ENCODE assay signal across 8 mouse cellular contexts in genomic region chr14:87417691-87418070, GRCm38 (mm10). TPM values are rescaled to one million over a fixed set of nuclear protein-coding genes. Genes with fewer than 3 reads are reported as not detected.
DNase-seq lines count a peak whose midpoint lies in the region; ATAC-seq and TF ChIP-seq lines count a peak whose summit lies in the region.

No protein-coding gene starts in this region.

- 0% methylated on average over 3 of the region's 3 CpGs for WGBS in kidney, postnatal 0 days
- 3% methylated on average over 3 of the region's 3 CpGs for WGBS in bone marrow, adult 2 months
- whole genome bisulfite sequencing in hindbrain, embryonic 15.5 days = 0% methylated on average over 3 of the region's 3 CpGs
- WGBS in midbrain, embryonic 16.5 days = 2% methylated on average over 3 of the region's 3 CpGs

- H3K9me3 ChIP-seq in kidney, postnatal 0 days (replicated peaks; ENCODE audit: low read length) = no peaks in the 10 kb centered on the region
- no peaks in the 10 kb centered on the region for H3K9me3 ChIP-seq in hindbrain, embryonic 15.5 days
- no peaks in the 10 kb centered on the region for H3K9me3 ChIP-seq in midbrain, embryonic 16.5 days (replicated peaks; ENCODE audit: control insufficient read depth, low read length, poor library complexity, severe bottlenecking)

- H3K4me2 ChIP-seq in kidney, postnatal 0 days (ENCODE audit: low read length) = peak overlapping the region; percentile 93
- peak overlapping the region; percentile 81 for H3K4me2 ChIP-seq in hindbrain, embryonic 15.5 days
- H3K4me2 ChIP-seq in midbrain, embryonic 16.5 days (ENCODE audit: low read length) = peak overlapping the region; percentile 67

- H3K4me3 ChIP-seq in kidney, postnatal 0 days (replicated peaks; ENCODE audit: low read depth, low read length) = peak overlapping the region; percentile 89
- H3K4me3 ChIP-seq in bone marrow, adult 2 months (replicated peaks; ENCODE audit: control insufficient read depth, low read depth, low read length) = peak overlapping the region; percentile 88
- H3K4me3 ChIP-seq in hindbrain, embryonic 15.5 days = peak overlapping the region; percentile 81
- H3K4me3 ChIP-seq in midbrain, embryonic 16.5 days (ENCODE audit: low read depth, low read length) = peak overlapping the region; percentile 69

- peak overlapping the region; percentile 100 for H3K27ac ChIP-seq in kidney, postnatal 0 days
- peak overlapping the region; percentile 96; the same call in 1 of the 2 replicates for H3K27ac ChIP-seq in bone marrow, adult 2 months (ENCODE audit: control insufficient read depth, insufficient read depth, low read depth, low read length, poor library complexity)
- peak overlapping the region; percentile 96 for H3K27ac ChIP-seq in hindbrain, embryonic 15.5 days (replicated peaks)
- peak overlapping the region; percentile 98 for H3K27ac ChIP-seq in midbrain, embryonic 16.5 days (ENCODE audit: low read length)

- peak overlapping the region; percentile 97 for H3K9ac ChIP-seq in kidney, postnatal 0 days (ENCODE audit: low read depth, low read length)
- H3K9ac ChIP-seq in hindbrain, embryonic 15.5 days = peak overlapping the region; percentile 82
- H3K9ac ChIP-seq in midbrain, embryonic 16.5 days (ENCODE audit: low read depth, low read length) = peak overlapping the region; percentile 82

- no peaks in the 10 kb centered on the region for H3K36me3 ChIP-seq in kidney, postnatal 0 days (ENCODE audit: insufficient read depth, low read length)
- H3K36me3 ChIP-seq in hindbrain, embryonic 15.5 days = no peaks in the 10 kb centered on the region
- H3K36me3 ChIP-seq in midbrain, embryonic 16.5 days (ENCODE audit: control insufficient read depth, insufficient read depth, low read length) = no peaks in the 10 kb centered on the region

- H3K27me3 ChIP-seq in kidney, postnatal 0 days (ENCODE audit: insufficient read depth, low read length) = no peaks in the 10 kb centered on the region
- no peaks in the 10 kb centered on the region for H3K27me3 ChIP-seq in hindbrain, embryonic 15.5 days
- H3K27me3 ChIP-seq in midbrain, embryonic 16.5 days (ENCODE audit: control insufficient read depth, insufficient read depth, low read depth, low read length) = no peaks in the 10 kb centered on the region

- no peak for TF ChIP-seq CTCF in kidney, postnatal 0 days (IDR thresholded peaks at IDR 0.05; ENCODE audit: low read depth)
- TF ChIP-seq CTCF in bone marrow, adult 2 months (IDR thresholded peaks at IDR 0.05; ENCODE audit: control insufficient read depth, insufficient read depth, low read length) = no peak

- no peaks in the 10 kb centered on the region for H3K4me1 ChIP-seq in kidney, postnatal 0 days (replicated peaks; ENCODE audit: insufficient read depth, low read length)
- H3K4me1 ChIP-seq in bone marrow, adult 2 months (ENCODE audit: control insufficient read depth, insufficient read depth, low read length) = no peaks in the 10 kb centered on the region
- H3K4me1 ChIP-seq in hindbrain, embryonic 15.5 days (replicated peaks) = peaks cover 26% of the 10 kb centered on the region
- peaks cover 16% of the 10 kb centered on the region for H3K4me1 ChIP-seq in midbrain, embryonic 16.5 days (ENCODE audit: control insufficient read depth, insufficient read depth, low read length)

- no peak for ATAC-seq in kidney, postnatal 0 days (replicated peaks; ENCODE audit: low FRiP score, low read depth)
- ATAC-seq in hindbrain, embryonic 15.5 days (ENCODE audit: low FRiP score, low read depth) = no peak
- no peak for ATAC-seq in midbrain, embryonic 16.5 days

- no peak for TF ChIP-seq POLR2A in bone marrow, adult 2 months (IDR thresholded peaks at IDR 0.05; ENCODE audit: borderline replicate concordance, control insufficient read depth, low read depth, low read length)

- peak; percentile 35 for DNase-seq in kidney, postnatal 0 days (ENCODE audit: low spot score)
- DNase-seq in kidney, postnatal 10 days = no peak
- DNase-seq in frontal cortex, postnatal 36 days (ENCODE audit: low spot score in 2 of 2) = no peak
- no peak for DNase-seq in right cerebral cortex, postnatal 14 days
- DNase-seq in spleen, adult 12 weeks (ENCODE audit: low spot score) = no peak

RNA-seq across cellular contexts. Expression of gene Tdrd3, which starts 1.2 kb away (rescaled TPM):
- 24.2 and 25.1 TPM in 2 replicates for polyA plus RNA-seq in kidney, postnatal 0 days (2015; fragmentation: Nextera tagmentation; extraction: Ambion mirVana)
- 7.6 and 21.8 TPM in 2 replicates for polyA plus RNA-seq in bone marrow, adult 2 months (2011; ENCODE audit: insufficient read depth, insufficient read length, low replicate concordance, missing spikeins)
- 39.5 and 42.0 TPM in 2 replicates for polyA plus RNA-seq in hindbrain, embryonic 15.5 days (2015; fragmentation: Nextera tagmentation; extraction: Ambion mirVana)
- polyA plus RNA-seq in midbrain, embryonic 16.5 days (2015; fragmentation: Nextera tagmentation; extraction: Ambion mirVana) = 47.0 and 52.5 TPM in 2 replicates
